Mouse (Mus musculus): ENCODE measurements around the gene Zfp68.
"Not testable (repeated sequence)": the region's sequence is repeated elsewhere in the genome, so short reads cannot be mapped to it uniquely, and the experiment has no call there.

Gene Zfp68

DNA sequence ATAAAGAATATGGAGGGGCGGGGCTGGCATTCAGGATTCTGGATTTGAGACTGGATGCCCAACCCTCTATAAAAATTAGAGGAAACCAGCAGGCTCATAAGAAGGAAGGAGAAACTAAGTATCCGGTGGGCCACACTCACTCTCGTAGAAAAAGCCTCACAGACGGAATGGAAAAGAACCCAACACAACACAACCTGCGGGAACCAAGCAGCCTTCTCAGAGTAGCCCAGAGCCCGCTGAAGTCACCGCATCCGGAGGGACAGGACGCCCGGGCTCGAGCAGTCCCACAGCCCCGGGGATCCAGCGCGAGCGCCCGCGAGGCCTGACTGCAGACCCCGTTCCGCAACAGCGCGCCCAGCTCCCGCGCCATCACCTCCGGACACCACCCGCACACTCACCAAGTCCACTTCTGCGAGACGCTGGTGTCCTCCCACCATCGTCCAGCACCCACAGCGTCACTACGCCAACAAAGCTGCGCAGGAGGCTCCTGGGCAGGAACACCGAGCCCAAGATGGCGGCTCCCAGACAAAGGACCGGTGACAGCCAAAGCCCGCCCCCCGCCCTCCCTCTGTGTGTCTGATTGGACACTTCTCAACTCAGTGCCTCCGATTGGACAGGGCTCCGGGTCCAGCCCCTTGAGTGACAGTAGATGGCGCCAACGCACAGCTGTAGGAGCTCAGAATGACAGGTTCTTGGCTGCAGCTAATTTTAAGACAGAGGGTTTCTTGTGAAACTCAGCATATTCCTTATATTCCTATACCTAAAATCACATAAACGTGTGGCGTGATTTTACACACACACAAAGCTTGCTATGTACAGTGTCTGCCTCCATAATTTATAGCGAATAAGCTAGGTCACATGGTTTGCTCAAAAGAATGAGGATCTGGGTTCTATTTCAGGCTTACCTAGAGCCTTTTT is at the start of gene Zfp68:
TSS of gene Zfp68 (minus strand) at position 551 of the 918 bp plus-strand sequence.
- peak; percentile 99 for DNase-seq (ENCODE audit: low spot score)

DNA sequence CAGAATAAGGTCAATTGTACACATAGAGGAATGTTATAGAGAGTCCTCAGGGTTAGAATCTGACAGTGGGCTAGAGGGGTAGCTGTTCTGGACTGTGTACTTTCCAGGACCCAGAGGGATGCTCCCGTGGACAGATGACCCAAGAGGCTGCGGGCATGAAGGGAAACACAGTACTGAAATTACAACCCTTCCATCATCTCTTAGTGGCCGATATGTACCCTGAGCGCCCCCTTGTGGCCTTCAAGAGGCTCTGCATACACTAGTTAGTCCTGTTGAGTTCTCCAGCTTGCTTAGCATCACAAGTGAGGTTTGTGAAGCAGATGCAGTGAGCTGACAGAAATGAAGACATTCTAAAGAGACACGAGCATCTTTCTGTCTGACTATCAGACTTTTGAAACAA is 39.4 kb upstream of the Zfp68 start:
- peak; percentile 84 for DNase-seq (ENCODE audit: low spot score)

DNA sequence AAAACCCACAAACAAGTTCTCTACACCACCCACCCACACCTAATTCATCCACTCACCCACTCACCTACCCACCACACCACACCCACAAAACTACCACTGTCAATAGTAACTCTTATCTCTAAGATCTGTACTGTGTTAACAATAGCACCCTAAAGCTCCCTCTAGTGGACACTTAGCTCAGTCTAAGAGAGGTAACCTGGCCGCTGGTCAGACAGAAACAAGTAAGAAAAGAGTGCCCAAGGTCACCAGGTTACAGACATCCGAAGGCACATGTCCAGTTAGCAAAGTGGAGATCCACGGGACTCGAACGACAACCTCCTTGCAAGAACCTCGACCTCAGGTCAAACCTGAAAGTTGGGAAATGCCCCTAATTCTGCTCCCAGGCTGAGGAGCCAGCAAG is 38.3 kb upstream of the Zfp68 start:
- DNase-seq (ENCODE audit: low spot score), result peak; percentile 77

DNA sequence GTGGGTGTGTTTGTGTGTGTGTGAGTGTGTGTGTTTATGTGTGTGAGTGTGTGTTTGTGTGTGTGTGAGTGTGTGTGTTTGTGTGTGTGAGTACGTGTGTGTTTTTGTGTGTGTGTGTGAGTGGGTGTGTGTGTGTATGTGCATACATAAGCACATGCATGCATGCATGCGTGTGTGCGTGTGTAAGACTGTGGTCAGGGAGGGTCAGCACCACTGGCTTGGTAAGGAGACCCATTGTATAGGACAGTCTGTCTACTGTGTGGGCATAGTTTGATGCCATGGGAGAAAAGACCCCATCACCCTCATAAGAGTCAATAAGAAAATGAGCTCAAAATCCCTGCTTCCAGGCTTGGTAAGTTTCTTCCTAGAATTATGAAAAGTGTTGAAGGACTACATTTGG is 37.8 kb upstream of the Zfp68 start:
- no peak for DNase-seq (ENCODE audit: low spot score)

DNA sequence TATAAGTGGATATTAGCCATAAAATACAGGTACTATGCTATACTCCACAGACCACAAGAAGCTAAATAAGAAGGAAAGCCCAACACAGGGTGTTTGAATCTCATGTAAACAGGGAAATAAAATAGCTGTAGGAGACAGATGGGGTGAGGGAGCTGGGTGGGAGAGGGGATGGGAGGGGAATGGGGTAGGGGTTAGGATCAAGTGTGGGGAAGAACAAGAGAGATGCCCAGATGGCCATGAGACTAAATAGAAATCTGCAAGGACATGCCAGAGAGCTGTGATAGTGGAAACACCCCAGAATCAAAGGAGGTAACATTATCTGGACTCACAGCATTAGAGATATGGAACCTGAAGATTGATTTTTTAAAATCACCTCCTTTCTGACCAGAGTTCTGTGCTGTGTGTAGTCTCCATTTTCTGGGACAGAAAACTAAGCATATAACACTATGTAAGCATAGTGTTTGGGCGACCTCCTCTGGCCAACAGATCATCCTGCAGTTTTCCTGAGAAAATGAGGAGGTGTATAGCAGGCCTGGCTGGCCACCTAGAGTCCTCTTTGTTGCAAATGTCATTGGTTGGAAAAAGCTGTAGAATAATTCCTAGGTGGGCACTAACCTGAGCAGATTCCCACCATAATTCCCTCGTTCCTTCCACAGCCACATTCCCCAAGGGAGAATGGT is 37.1 kb upstream of the Zfp68 start:
- DNase-seq (ENCODE audit: low spot score), result peak; percentile 76

DNA sequence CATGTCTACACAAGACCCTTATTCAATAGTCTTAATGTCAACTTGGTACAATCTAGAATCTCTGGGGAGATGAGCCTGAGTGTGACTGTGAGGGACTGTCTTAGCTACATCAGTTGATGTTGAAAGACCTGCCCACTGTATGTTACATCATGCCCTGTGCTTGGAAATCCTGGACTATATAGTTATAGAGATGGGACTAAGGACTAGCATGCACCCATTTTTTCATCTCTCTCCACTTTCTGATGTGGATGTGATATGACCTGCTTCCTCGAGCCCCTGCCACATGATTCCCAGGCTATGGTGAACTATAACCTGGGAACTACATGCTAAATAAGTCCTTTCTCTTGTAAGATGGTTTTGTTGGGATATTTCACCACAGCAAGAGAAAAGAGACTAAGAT is 33.4 kb upstream of the Zfp68 start:
- DNase-seq (ENCODE audit: low spot score), result no peak

DNA sequence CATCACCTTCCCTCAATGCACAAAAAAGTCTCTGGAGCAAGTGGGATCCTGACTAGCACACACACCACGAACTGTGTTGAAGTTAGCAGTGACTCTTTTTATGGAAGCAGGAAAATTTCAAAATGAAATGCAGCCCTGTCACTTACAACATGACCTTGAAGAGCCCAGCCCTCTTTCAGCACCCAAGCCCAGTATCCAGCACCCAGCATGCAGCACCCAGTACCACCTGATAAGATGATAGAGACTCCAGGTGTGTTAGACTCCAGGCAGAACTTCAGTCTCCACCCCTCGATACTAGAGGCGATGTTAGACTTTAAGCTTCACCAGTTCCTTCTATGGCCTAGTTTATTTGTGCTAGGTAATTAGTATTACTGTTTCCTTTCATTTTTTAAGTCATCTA is 22.2 kb upstream of the Zfp68 start:
- no peak for DNase-seq (ENCODE audit: low spot score)

DNA sequence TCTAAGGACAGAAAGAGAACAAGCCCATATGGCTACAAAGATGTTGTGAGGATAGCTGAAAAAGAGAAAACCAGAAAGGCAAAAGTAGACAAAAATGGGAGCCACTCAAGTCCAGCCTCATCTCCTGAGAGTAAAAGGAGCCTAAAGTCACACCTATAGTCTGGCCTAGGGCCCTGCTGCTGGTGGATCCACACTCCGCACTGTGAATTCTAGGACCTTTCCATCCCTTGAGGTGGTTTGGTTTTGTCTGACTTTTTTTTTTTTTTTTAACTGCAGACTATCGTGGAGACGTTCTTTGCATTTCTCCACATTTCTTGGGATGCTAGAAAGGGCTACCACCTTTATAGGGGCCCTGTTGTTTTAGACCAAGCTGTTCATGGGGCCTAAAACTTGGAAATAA is 21.5 kb upstream of the Zfp68 start:
- DNase-seq (ENCODE audit: low spot score), result no peak

DNA sequence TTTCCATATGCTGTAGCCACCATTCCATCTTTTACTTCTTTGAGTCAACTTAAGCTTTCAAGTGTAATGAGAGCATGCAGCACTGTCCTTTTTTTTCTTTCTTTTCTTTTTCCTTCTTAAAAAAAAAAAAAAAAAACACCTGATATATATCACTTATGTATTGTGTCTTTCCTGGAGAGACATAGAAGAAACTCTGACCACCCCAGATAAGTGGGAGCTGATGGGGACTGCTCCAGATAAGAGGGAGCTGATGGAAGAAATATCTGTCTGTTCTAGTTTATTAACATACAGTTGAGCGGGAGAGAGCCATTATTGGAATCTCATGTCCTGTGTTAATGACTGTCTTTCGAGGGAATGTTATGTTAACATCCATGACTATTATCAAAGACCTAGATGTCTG is 16.9 kb upstream of the Zfp68 start:
- no peak for DNase-seq (ENCODE audit: low spot score)

DNA sequence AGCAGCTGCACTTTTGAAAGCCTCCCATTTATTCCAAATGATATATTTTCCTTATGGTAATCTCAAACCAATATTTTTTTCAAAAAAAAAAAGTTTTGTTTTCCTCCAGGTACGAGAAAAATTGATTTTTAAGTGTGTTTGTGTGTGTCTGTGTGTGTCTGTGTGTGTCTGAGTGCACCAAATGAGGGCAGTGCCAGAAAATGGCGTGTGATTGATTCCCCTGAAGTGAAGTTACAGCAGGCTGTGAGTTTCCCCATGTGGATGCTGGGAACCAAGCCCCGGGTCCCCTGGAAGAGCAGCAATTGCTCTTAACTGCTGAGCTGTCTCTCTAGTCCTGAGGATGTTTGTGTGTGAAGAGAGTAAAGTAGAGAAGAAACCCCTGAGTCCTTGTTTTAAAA is 3.9 kb upstream of the Zfp68 start:
- peak; percentile 53 for DNase-seq (ENCODE audit: low spot score)

DNA sequence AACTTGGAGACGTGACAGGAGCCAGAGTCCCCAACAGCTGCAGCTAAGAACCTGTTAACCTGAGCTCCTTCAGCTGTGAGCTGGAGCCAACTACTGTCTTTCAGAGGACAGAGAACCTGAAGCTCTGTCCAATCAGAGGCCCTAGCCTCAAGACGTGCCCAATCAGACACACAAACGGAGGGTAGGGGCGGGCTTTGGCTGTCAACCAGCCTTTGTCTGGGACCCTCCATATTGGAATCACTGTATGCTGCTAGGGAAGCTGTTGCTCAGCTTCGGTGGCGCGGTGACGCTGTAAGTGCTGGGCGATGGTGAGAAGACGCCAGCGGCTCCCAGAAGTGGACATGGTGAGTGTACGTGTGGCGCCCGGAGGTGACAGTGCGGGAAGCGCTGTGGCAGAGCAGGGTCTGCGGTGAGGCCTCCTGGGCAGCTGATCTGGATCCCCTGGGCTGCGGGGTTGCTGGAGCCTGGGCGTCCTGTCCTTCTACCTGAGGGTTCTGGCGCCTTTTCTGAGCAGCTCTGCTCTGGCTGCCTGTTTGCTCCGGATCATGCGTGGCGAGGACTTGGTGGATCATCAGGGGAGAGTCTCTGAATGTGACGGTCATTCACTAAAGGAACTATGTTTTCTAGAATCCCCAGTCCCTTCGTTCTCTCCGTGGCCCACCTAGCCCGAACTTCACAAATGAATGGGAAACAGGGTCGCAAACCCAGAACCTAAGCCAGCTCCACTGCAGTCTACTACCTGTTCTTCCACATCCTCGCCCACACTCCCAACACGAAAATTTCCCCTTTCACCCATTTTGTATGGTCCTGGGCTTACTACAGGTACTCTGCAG is 3.3 kb upstream of the Zfp68 start, which contains the start of gene A430033K04Rik:
TSS of gene A430033K04Rik (plus strand) at position 215 of the 833 bp plus-strand sequence.
- DNase-seq (ENCODE audit: low spot score), result peak; percentile 97

DNA sequence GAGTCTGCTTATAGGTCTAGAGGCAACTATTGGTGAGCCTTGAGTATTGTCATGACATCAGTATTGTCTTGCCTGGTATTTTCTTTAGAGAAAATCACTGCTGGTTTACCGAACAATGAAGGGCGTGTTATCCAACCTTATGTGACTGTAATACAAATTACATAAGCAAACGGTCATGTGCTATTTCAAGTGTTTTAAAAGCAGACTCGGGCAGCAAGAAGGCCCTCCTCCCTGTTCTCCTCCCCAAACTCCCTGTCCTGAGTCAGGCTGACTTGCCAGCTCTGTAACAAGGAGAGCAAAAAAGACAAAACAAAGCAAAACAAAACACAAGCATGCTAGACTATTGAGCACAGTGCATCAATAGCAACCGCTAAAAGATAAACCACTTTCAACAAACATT is 1.3 kb upstream of the Zfp68 start:
- DNase-seq (ENCODE audit: low spot score), result no peak

DNA sequence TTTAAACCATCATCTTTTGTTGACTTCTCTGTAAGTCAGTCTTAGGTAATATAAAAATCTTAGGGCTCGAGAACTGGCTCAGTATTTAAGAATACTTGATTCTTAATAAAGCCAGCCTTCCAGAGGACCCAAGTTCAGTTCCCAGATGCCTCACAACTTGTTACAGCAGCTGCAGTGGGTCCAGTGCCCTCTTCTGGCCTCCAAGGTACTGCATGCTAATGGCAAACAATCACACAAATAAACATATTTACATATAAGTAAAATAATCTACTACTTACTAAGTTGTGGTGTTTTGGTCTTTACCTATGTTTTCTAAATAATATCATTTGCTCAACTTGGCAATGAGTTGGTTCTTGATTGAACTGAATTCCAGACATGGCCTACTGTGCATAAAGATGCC is 1.2 kb downstream of the Zfp68 start:
- DNase-seq (ENCODE audit: low spot score), result peak; percentile 17

DNA sequence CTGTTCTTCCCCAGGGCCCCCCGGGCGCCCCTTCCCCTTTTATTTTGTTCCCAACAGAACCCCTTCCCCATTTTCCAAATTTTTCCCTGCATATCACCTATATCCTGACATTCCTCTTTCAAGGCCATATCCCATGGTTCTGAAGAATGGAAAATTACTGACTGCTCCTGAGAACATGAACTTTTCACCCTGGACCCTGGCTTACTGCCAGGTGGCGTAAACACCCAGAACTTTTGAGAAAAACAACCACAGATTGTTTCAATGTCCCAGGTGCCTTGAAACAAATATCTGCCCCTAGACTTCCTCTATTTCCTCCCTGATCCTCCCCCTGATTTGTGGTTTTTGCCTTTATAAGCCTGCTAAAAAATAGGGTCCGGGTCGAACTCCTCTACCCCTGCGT is 32.2 kb downstream of the Zfp68 start:
- no peak for DNase-seq (ENCODE audit: low spot score)

DNA sequence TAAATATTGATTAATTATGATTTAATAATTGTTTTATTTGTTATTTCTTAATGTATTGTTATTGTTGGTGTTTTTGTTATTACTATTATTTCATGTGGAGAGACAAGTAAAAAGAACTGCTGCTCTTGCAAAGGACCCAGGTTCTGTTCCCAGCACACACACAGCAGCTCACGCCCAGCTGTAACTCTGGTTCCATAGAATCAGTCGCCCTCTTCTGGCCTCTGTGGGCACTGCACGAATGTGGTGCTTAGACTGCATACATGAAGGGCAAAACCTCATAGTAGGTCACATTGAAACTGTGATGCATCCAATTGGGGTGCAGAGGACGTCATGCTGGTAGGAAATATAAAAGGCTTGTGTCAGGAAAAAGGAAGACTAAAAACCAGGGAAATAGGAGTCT is 47.9 kb downstream of the Zfp68 start:
- peak; percentile 69 for DNase-seq (ENCODE audit: low spot score)

DNA sequence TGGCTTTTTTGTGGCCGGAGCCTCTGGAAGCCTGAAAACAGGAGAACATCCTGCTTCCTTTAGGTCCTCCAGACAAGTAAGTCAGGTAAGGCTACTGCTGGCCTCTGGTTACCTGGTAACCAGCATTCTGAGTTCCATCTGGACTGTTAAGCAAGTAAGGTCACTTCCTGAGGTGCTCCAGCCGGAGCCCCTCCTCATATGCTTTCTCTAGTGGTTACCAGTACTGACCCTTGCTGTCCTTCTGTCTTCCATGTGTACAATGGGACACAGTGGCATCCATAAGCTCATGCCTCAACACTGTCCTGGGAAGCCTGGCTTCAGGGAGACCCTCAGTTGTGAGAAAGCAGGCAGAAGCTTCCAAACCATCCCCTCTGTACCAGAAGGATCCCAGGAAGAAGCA is 54.9 kb downstream of the Zfp68 start, which contains the start of gene 1700123K08Rik:
TSS of gene 1700123K08Rik (minus strand) at position 101 of the 400 bp plus-strand sequence.
- not testable (repeated sequence) for DNase-seq (ENCODE audit: low spot score)

Measured in embryo, embryonic 10.5 days (tissue).